Mouse (Mus musculus): Measurements from ENCODE around the gene Abcc8. TPM values are rescaled to one million over a fixed set of nuclear protein-coding genes. Genes with fewer than 3 reads are reported as not detected.

The Abcc8 gene
- total RNA-seq, 4 experiments from 2014 or later, result 39.5 to 54.6 (median 45.7) TPM

DNA sequence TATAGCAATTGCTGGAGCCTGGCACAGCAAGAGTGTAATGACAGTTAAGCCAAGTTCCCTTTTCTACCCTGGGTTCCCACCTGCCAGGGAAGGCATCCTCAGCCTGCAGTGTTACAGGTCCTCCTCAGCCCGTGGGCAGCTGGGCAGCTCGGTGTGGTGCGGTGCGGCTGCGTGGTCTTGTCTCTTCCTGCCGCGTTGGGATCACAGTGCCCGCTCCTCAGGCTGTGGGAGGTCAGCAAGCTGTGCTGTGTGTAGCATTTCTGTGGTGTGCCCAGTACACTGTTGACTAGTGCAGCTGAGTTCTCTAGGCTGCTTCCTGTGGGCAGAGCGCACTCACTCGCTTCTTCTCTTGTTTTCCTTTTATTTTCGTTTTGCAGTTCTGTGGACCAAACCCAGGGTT, 121.0 kb downstream of the Abcc8 start:
- DNase-seq (ENCODE audit: low spot score), result no peak

Other genes with a start within 250 kb of the Abcc8 start
- not detected for gene Abcc6, start 149.7 kb downstream of the Abcc8 start, total RNA-seq (2022)
- 100 to 1,000 TPM in 1 of 4 experiments, 10 to 100 TPM in 3; 87.3 to 107 (median 96.3) TPM for gene Nomo1, start 146.3 kb downstream of the Abcc8 start, total RNA-seq (2022)
- gene Kcnj11, start 79.3 kb downstream of the Abcc8 start, total RNA-seq (2022), result 100 to 1,000 TPM; 130 to 134 (median 132) TPM
- gene Ush1c, start 58.5 kb upstream of the Abcc8 start, total RNA-seq (2022), result 1 to 10 TPM; 3.8 to 6.9 (median 5.6) TPM
- gene Otog, start 61.0 kb upstream of the Abcc8 start, total RNA-seq (2022), result under 1 TPM; 0.03 to 0.06 (median 0.06) TPM
- under 1 TPM in 3 of 4 experiments, not detected in 1; 0.12 to 0.16 (median 0.14) TPM for gene Myod1, start 196.4 kb upstream of the Abcc8 start, total RNA-seq (2022)
- under 1 TPM; 0.28 to 0.69 (median 0.39) TPM for gene Kcnc1, start 216.5 kb upstream of the Abcc8 start, total RNA-seq (2022)

Data from heart, adult 8-10 months (tissue).